Mouse (Mus musculus): Measurements from ENCODE around the gene Pes1. TPM values are rescaled to one million over a fixed set of nuclear protein-coding genes. Genes with fewer than 3 reads are reported as not detected.

Gene Pes1
- polyA plus RNA-seq, 1 experiment from 2014 or later = 41.8 TPM

DNA sequence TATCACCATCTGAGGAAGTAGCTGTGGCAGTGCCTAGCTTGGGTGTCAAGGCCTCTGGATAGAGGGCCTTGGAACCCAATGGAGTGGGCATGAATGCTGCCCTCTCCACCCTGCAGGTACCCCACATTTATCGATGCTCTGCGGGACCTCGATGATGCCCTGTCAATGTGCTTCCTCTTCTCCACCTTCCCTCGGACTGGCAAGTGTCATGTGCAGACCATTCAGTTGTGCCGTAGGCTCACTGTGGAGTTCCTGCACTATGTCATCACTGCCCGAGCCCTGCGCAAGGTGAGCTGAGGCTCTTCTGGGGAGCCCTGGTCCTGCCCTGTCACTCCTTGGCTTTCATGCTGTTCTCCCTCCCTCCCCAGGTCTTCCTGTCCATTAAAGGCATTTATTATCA lies 9.3 kb downstream of the Pes1 start:
- H3K9ac ChIP-seq (ENCODE audit: low read length) = no peak overlapping the region
- no peak overlapping the region for H3K4me2 ChIP-seq (replicated peaks; ENCODE audit: low read depth)
- H3K4me3 ChIP-seq (ENCODE audit: low read depth, low read length) = no peak overlapping the region
- no peaks in the 10 kb centered on the region for H3K4me1 ChIP-seq (replicated peaks; ENCODE audit: control insufficient read depth, insufficient read depth)
- peaks cover 26% of the 10 kb centered on the region for H3K36me3 ChIP-seq (ENCODE audit: control insufficient read depth, insufficient read depth, low read length)
- WGBS = 90% methylated on average over 7 of the region's 7 CpGs
- H3K9me3 ChIP-seq (ENCODE audit: control insufficient read depth, low read length) = no peaks in the 10 kb centered on the region
- no peak for ATAC-seq (ENCODE audit: low FRiP score, low TSS enrichment)
- TF ChIP-seq CTCF (IDR thresholded peaks at IDR 0.05; ENCODE audit: low read depth) = no peak
- no peak for TF ChIP-seq EP300 (optimal IDR thresholded peaks at IDR 0.05)
- no peaks in the 10 kb centered on the region for H3K27me3 ChIP-seq (ENCODE audit: control insufficient read depth, insufficient read depth, low read length)
- no peak for DNase-seq (ENCODE audit: low spot score)
- H3K27ac ChIP-seq (replicated peaks) = no peak overlapping the region

DNA sequence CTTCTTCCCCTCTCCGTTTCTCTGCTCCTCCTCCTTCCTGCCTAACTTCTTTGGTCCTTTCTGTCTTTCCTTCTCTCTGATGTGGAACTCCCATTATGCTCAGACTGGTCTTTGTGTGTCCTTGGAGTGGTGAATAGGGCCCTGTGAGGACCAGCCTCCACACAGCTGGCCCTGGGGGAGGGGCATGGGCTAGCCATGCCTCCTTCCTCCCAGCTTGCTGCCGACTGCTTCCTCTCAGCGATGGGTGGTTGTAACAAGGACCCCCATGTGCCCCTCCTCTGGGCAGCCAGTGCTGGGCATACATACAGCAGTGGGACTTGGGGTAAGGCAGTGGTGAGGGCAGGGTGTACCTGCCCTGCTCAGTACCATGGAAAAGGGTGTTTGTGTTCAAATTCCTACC lies 10.5 kb downstream of the Pes1 start:
- 73% methylated on average over 3 of the region's 3 CpGs for WGBS
- Histone ChIP-seq H3K9me3 (ENCODE audit: control insufficient read depth, low read length) (no peaks in the 10 kb centered on the region), H3K36me3 (ENCODE audit: control insufficient read depth, insufficient read depth, low read length) (peaks cover 28% of the 10 kb centered on the region), H3K4me3 (ENCODE audit: low read depth, low read length) (no peak overlapping the region), H3K27ac (replicated peaks) (no peak overlapping the region), H3K9ac (ENCODE audit: low read length) (no peak overlapping the region), H3K4me1 (replicated peaks; ENCODE audit: control insufficient read depth, insufficient read depth) (no peaks in the 10 kb centered on the region), H3K4me2 (replicated peaks; ENCODE audit: low read depth) (no peak overlapping the region), H3K27me3 (ENCODE audit: control insufficient read depth, insufficient read depth, low read length) (no peaks in the 10 kb centered on the region)
- ATAC-seq (ENCODE audit: low FRiP score, low TSS enrichment) = no peak
- TF ChIP-seq EP300 (optimal IDR thresholded peaks at IDR 0.05) = no peak
- TF ChIP-seq CTCF (IDR thresholded peaks at IDR 0.05; ENCODE audit: low read depth) = no peak
- no peak for DNase-seq (ENCODE audit: low spot score)

DNA sequence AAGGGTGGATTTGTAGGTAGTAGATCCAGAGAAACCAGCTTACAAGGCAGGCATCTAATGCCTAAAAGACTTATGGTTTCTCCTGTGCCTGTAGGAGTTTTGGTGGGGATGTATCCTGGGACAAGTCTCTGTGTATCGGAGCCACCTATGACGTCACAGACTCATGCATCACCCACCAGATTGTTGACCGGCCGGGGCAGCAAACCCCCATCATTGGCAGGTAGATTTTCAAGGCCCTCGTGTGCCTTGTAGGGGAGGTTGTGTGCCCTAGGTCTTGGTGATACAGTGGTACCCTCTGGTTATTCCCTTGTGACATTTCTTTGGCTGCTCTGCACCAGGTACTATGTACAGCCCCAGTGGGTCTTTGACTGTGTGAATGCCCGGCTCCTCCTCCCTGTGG lies 12.9 kb downstream of the Pes1 start, which contains the start of gene 4930556J24Rik:
TSS of gene 4930556J24Rik (minus strand) at position 101 of the 400 bp plus-strand sequence.
- peaks cover 24% of the 10 kb centered on the region for H3K36me3 ChIP-seq (ENCODE audit: control insufficient read depth, insufficient read depth, low read length)
- WGBS = 91% methylated on average over 6 of the region's 6 CpGs
- H3K4me1 ChIP-seq (replicated peaks; ENCODE audit: control insufficient read depth, insufficient read depth) = no peaks in the 10 kb centered on the region

DNA sequence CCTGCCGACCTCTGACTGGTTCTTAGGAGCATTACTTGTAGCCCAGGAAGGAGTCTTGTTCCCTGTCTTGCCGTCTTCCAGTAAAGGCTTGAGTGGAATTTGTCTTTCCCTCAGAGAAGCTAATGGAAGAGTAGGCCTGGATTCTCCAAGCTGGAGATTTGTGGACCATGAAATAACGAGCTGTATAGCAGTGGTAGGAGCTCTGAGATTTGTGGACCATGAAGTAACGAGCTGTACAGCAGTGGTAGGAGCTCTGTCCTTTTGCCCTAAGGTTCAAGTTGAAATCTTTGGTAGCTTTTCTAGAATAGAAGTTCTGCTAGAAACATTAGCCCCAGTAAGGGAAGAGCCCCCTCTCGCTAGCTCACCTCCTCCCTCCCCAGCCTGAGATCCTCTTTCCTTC lies 14.6 kb downstream of the Pes1 start:
- Histone ChIP-seq H3K36me3 (ENCODE audit: control insufficient read depth, insufficient read depth, low read length) (peaks cover 19% of the 10 kb centered on the region), H3K27me3 (ENCODE audit: control insufficient read depth, insufficient read depth, low read length) (no peaks in the 10 kb centered on the region), H3K9me3 (ENCODE audit: control insufficient read depth, low read length) (no peaks in the 10 kb centered on the region), H3K4me2 (replicated peaks; ENCODE audit: low read depth) (no peak overlapping the region), H3K9ac (ENCODE audit: low read length) (no peak overlapping the region), H3K4me1 (replicated peaks; ENCODE audit: control insufficient read depth, insufficient read depth) (no peaks in the 10 kb centered on the region), H3K4me3 (ENCODE audit: low read depth, low read length) (no peak overlapping the region), H3K27ac (replicated peaks) (no peak overlapping the region)
- TF ChIP-seq EP300 (optimal IDR thresholded peaks at IDR 0.05) (no peak), CTCF (IDR thresholded peaks at IDR 0.05; ENCODE audit: low read depth) (no peak)
- ATAC-seq (ENCODE audit: low FRiP score, low TSS enrichment) (no peak), DNase-seq (ENCODE audit: low spot score) (no peak)
- WGBS = 88% methylated on average over 5 of the region's 5 CpGs

More for the DNA sequence above, 12.9 kb downstream of the Pes1 start, which contains the start of gene 4930556J24Rik:
- TF ChIP-seq EP300 (optimal IDR thresholded peaks at IDR 0.05) (no peak), CTCF (IDR thresholded peaks at IDR 0.05; ENCODE audit: low read depth) (no peak)
- Histone ChIP-seq H3K9me3 (ENCODE audit: control insufficient read depth, low read length) (no peaks in the 10 kb centered on the region), H3K9ac (ENCODE audit: low read length) (no peak within 1 kb of the TSS), H3K27me3 (ENCODE audit: control insufficient read depth, insufficient read depth, low read length) (no peaks in the 10 kb centered on the region), H3K4me3 (ENCODE audit: low read depth, low read length) (no peak within 1 kb of the TSS), H3K4me2 (replicated peaks; ENCODE audit: low read depth) (no peak within 1 kb of the TSS), H3K27ac (replicated peaks) (no peak within 1 kb of the TSS)
- DNase-seq (ENCODE audit: low spot score) (no peak), ATAC-seq (ENCODE audit: low FRiP score, low TSS enrichment) (no peak)

DNA sequence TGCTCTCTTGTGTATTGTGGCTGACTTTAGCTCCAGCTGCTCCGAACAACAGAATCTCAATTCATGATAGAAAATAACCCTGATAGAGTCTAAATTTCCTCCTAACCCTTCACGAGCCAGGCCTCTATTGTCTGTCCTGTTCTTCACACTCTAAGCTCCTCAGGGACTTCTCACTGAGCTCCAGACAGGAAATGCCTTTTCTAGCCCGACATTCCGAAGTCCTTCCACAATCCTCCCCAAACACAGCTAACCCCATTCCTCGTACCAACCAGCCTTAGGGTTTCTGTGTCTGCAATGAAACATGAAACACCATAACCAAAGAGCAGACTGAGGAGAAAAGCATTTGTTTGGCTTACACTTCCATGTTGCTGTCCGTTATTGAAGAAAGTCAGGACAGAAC lies 17.8 kb downstream of the Pes1 start:
- no peaks in the 10 kb centered on the region for H3K9me3 ChIP-seq (ENCODE audit: control insufficient read depth, low read length)
- H3K4me2 ChIP-seq (replicated peaks; ENCODE audit: low read depth) = no peak overlapping the region
- DNase-seq (ENCODE audit: low spot score) (no peak), ATAC-seq (ENCODE audit: low FRiP score, low TSS enrichment) (no peak)
- no peak overlapping the region for H3K27ac ChIP-seq (replicated peaks)
- TF ChIP-seq CTCF (IDR thresholded peaks at IDR 0.05; ENCODE audit: low read depth) = no peak
- no peak for TF ChIP-seq EP300 (optimal IDR thresholded peaks at IDR 0.05)
- H3K4me3 ChIP-seq (ENCODE audit: low read depth, low read length) = no peak overlapping the region
- no peaks in the 10 kb centered on the region for H3K27me3 ChIP-seq (ENCODE audit: control insufficient read depth, insufficient read depth, low read length)
- WGBS = 67% methylated on average over 6 of the region's 6 CpGs
- H3K36me3 ChIP-seq (ENCODE audit: control insufficient read depth, insufficient read depth, low read length) = peaks cover 9% of the 10 kb centered on the region
- no peaks in the 10 kb centered on the region for H3K4me1 ChIP-seq (replicated peaks; ENCODE audit: control insufficient read depth, insufficient read depth)
- no peak overlapping the region for H3K9ac ChIP-seq (ENCODE audit: low read length)

DNA sequence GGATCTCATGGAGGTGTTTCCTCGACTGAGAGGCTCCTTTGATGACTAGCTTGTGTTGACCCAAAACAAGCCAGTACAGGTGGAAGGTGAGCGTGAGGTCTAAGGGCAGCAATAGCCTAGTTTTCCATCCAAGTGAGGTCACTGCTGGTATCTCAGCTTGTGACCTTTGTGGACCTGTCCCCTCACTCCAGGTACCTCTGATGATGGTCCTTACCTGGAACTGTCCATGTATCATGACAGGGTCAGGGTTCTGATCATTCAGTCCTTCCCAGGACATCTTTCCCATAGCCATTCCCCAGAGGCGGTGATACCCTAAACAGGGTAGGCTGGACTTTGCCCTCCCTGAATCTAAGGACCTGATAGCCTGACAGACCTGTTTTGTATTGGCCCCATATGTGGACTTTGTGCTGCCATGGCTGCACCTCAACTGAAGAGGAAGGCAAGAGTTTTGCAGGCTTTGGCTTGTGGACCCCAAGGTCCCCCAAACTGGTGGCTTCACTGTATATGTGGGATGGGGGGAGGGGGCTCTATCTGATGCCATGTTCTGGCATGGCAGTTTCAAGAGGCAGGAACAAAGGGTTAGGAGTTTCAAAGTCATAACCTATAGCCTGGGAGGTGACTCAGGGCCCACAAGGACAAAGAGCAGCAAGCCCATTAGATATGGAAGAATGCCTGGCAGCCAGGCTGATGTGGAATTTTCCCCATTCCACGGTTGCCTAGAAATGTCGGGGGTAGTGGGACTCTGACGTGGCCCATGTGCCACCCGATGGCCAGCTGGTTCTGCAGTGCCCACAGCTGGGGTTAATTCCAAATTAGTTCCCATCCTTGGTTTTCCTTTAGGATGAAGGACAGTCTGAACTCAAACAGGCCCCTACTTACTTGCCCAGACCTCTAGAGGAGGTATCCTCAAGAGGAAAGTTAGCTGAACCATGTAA lies 18.8 kb downstream of the Pes1 start:
- DNase-seq (ENCODE audit: low spot score) = peak; percentile 58
- H3K27me3 ChIP-seq (ENCODE audit: control insufficient read depth, insufficient read depth, low read length) = no peaks in the 10 kb centered on the region
- no peak overlapping the region for H3K9ac ChIP-seq (ENCODE audit: low read length)
- no peak for TF ChIP-seq CTCF (IDR thresholded peaks at IDR 0.05; ENCODE audit: low read depth)
- no peak for TF ChIP-seq EP300 (optimal IDR thresholded peaks at IDR 0.05)
- no peaks in the 10 kb centered on the region for H3K9me3 ChIP-seq (ENCODE audit: control insufficient read depth, low read length)
- H3K36me3 ChIP-seq (ENCODE audit: control insufficient read depth, insufficient read depth, low read length) = peaks cover 9% of the 10 kb centered on the region
- peak overlapping the region; percentile 83 for H3K27ac ChIP-seq (replicated peaks)
- peak overlapping the region; percentile 41 for H3K4me3 ChIP-seq (ENCODE audit: low read depth, low read length)
- H3K4me2 ChIP-seq (replicated peaks; ENCODE audit: low read depth) = peak overlapping the region; percentile 49
- ATAC-seq (ENCODE audit: low FRiP score, low TSS enrichment) = peak; percentile 61
- 0 out of 2 replicates have a peak, but pooled peaks cover 2% of the 10 kb centered on the region for H3K4me1 ChIP-seq (replicated peaks; ENCODE audit: control insufficient read depth, insufficient read depth)
- 60% methylated on average over 7 of the region's 7 CpGs for WGBS
